Mouse (Mus musculus) kidney, postnatal 14 days (tissue): ENCODE measurements around the gene Gm17555.
"Not testable (repeated sequence)": the region's sequence is repeated elsewhere in the genome, so short reads cannot be mapped to it uniquely, and the experiment has no call there.

Experiments
- DNase-seq: peaks from one replicate; pipeline ENCODE4 v3.0.0; 2022; ENCODE audit warnings: mixed read lengths

Gene Gm17555

GRCm38 (mm10) chr2:126214800-126215199, at the start of gene Gm17555:
TSS of gene Gm17555 (plus strand) at chr2:126215100.
- DNase-seq: not testable (repeated sequence)

DNA sequence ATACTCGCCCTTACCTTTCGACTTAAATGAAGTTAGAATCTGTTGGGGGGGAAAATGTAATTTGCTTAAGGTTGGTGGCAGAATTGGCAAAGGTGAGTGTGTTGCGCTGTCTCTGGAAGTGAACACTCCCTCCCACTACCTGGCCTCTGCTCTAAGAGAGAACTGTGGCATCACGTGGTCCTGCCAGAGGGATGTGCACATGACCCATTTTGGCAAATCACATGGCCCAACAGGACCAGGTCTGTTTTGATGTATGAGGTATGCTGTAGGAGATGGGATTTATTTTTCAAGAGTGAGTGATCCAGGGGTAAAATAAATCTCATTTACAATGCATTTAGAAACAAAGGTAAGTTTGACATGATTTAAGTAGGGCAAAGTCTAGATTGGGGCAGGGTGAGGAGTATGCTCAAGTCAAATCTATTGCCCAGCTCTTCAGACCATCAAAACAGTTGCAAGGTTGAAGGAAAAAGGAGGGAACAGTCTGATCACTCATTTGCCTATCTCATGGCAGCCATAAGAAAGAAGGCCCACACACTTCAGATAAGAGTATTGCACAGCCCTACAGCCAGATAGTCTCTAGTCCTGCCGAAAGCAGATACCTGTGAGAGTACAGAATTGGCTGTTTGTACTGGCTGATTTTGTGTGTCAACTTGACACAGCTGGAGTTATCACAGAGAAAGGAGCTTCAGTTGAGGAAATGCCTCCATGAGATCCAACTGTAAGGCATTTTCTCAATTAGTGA, 49.5 kb upstream of the Gm17555 start:
- no peak for DNase-seq

- no peak for DNase-seq
These were observed 48.6 kb upstream of the Gm17555 start for GRCm38 (mm10) chr2:126166335-126166734.

- DNase-seq: no peak
These were observed 47.9 kb upstream of the Gm17555 start for GRCm38 (mm10) chr2:126166848-126167617.

GRCm38 (mm10) chr2:126171427-126171826, 43.5 kb upstream of the Gm17555 start:
- DNase-seq: no peak

DNA sequence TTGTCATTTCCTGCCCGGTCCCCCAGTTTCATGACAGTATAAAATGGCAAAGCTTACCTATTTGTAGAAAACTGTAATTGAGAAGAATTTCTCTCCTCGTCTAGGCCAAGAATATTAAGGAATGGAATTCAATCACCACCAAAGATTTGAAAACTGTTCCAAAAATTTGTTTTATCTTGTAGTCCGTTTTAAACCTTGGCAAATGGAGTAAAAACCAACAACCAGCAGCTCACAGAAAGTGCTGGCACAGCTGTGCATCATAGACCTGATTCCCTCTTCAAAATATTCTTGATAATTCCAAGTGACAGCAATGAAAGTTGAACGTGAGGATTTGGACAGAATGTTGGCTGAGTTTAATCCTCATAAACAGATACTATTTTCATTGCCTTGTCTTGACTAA, 23.6 kb upstream of the Gm17555 start:
- DNase-seq: no peak

DNA sequence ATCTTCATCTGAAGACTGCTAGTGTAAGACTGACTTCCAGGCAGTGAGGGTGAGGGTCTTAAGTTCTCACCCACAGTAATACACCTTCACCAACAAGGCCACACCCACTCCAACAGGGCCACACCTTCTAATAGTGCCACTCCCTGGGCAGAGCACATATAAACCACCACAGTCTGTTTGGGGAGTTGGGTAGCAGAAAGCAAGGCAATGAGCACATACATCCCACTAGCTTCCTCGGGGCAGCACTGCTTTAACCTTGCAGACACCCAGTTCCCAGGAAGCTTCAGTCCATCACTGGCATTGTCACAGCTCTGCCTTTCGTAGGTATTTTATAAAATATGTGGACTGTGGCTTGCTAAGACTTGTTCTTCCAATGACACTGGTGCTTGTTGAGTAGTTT, 22.8 kb upstream of the Gm17555 start:
- no peak for DNase-seq

DNA sequence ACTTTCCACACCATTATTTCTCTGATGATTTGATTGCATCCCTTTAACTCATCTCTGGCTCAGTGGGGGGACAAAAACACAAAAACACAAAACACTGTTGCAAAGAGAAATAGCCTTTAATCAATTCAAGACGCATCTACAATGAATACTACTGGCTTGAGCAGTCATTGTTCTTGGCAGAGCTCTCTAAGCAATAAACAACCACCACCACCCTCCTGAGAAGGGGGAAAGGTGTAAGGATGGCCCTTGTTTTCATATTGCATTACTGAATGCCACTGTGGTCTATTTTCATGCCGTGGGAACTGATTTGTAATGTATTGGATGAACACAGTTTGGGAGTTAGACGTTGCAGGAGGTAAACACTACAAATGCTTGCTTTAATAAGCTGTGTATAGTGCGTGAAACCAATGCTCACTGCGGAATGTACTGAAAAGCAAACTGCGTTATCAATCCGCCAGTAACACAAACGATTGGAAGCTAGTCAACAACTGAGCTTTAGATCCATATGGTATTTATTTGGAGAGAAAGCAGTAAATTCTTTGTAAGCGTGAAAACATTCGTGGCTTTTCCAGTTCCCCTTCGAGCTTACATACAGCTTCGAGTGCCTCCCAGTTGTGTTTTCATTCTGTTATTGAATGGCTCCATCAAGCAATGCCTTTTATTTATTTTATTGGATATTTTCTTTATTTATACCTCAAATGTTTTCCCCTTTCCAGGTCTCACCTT, 19.1 kb upstream of the Gm17555 start:
- no peak for DNase-seq

DNA sequence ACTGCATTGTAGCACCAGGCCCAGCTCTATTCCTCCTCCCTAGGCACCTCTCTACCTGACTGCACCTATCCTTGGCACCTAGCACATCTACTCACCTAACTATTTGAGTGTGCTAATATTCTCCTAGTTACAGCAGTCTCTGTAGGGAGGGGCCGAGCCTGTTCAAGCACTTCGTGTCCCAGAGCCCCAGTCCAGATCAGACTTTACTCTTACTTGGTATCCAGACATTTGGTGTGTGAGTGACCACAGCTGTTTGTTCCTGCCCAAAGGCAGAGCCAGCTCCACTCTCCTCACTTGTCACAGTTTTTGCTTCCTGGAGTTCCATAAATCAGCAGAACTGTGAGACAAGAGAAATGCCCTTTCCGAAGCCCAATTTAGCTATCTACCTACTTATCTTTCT, 15.9 kb upstream of the Gm17555 start:
- no peak for DNase-seq

GRCm38 (mm10) chr2:126211011-126211680, 3.8 kb upstream of the Gm17555 start:
- no peak for DNase-seq

DNA sequence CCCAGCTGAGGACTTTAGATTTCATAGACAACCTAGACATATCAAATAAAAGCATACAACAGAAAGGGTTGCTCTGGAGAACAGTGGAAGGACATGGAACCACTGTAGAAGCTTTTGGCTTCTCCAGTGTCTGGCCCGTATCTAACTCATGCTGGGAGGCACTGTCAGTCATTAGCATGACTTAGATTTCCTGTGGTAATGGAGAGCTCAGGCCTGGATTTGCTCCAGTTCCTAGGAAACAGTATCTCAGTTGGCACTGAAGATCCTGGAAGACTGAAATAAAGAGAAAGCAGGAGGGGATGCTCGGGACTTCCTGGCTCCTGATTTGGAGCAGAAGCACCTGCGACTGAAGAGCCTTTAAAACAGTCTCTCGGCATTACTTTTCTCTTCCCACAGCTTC, 12.7 kb downstream of the Gm17555 start:
- DNase-seq: no peak

GRCm38 (mm10) chr2:126231731-126232130, 16.8 kb downstream of the Gm17555 start:
- DNase-seq: no peak

DNA sequence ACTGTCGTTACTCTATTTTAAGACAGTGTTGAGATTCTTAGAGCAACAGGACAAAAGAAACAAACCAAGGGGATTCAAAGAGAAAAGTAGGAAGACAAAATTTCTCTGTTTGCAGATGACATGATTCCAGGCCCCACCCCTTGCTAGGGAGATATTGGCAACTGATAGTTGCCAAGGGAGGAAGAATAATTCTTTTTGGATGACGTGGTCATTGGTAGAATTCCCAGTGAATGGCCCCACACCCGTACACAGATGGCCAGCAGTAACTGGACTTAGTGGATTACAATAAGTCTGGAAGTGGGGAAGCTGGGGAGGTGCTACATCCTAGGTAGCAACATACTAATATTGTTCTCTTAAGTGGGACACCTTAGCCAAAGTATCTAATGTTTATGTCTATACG, 22.0 kb downstream of the Gm17555 start:
- no peak for DNase-seq

- DNase-seq: peak; percentile 19
These were observed 30.5 kb downstream of the Gm17555 start for GRCm38 (mm10) chr2:126245446-126245845.

GRCm38 (mm10) chr2:126248536-126248935, 33.6 kb downstream of the Gm17555 start:
- no peak for DNase-seq

DNA sequence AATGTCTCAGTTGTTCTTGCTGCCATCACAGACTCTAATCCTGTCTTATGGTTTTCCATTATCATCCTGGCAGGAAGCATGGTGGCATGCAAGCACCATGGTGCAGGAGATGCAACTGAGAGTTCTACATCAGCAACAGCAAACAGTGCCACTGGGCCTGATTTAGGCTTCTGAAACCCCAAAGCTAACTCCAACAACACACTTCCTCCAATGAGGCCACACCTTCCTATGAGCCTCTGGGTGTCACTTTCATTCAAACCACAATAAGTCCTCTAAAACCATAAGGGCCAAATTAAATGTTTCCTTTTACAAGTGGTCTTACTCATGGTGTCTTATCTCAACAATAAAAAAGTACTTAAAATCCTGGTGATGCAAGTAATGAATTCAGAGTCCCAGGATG, 37.3 kb downstream of the Gm17555 start:
- DNase-seq: no peak
